Mouse (Mus musculus): ENCODE data around the gene Sim1.

The Sim1 gene

GRCm38 (mm10) chr10:50901601-50902475 lies 7.3 kb downstream of the Sim1 start:
- no peak for DNase-seq (ENCODE audit: low spot score)

- no peak for DNase-seq (ENCODE audit: low spot score)
Observed at GRCm38 (mm10) chr10:50902741-50903715, 8.5 kb downstream of the Sim1 start.

GRCm38 (mm10) chr10:50903846-50904763 lies 9.6 kb downstream of the Sim1 start:
- DNase-seq (ENCODE audit: low spot score): no peak

- no peak for DNase-seq (ENCODE audit: low spot score)
Observed at GRCm38 (mm10) chr10:50904764-50905701, 10.5 kb downstream of the Sim1 start.

DNA sequence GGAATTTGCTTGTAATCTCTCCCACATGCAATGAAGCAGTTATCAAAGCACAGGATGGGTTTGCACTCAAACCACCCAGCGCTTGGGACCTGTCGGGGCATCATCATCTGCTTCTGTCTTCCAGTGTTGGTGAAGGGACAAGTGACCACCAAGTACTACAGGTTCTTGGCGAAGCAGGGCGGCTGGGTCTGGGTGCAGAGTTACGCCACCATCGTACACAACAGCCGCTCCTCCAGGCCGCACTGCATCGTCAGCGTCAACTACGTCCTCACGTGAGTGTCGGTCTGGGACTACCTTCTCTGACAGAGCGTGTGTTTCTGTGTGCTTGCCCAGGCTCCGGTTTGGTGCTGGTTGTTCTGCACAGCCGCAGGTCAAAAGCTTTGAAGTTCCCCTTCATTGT lies 15.8 kb downstream of the Sim1 start:
- no peak for DNase-seq (ENCODE audit: low spot score)

GRCm38 (mm10) chr10:50910861-50911410 lies 16.4 kb downstream of the Sim1 start:
- DNase-seq (ENCODE audit: low spot score): no peak

GRCm38 (mm10) chr10:50915607-50916006 lies 21.1 kb downstream of the Sim1 start:
- DNase-seq (ENCODE audit: low spot score): no peak

- no peak for DNase-seq (ENCODE audit: low spot score)
Observed at GRCm38 (mm10) chr10:50929281-50929680, 34.7 kb downstream of the Sim1 start.

DNA sequence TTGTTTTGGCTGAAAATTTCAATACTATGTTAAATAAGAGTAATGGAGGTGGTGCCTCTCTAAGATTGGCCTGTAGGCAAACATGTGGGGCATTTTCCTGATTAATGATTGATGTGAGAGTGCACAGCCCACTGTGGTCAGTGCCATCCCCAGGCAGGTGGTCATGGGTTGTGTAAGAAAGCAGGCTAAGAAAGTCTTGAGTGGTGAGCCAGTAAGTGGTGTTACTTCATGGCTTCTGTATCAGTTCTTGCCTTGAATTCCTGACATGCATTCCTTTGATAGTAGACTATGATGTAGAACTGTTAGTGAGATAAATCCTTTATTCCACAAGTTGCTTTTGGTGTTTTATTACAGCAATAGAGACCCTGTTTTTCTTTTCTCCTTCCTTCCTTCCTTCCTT lies 41.1 kb downstream of the Sim1 start:
- no peak for DNase-seq (ENCODE audit: low spot score)

- no peak for DNase-seq (ENCODE audit: low spot score)
Observed at GRCm38 (mm10) chr10:50973625-50974024, 79.1 kb downstream of the Sim1 start.

DNA sequence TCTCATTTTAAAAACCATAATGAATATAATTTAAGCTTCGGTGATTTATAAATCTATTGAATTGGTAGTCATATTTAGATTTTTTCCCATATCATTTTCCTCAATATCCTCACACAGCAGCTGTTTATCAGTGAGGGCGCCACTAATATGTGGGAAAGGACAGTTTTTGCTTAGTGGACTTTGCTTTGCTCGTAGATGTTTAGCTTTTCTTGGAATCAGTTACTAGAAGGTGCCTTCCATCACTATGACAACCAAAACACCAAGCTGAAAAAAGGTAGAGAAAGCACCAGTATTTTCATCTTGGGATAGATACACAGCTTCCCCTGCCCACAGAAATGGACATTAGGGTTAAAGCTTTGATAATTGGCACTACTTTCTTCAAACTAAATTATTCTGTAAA lies 87.3 kb downstream of the Sim1 start:
- DNase-seq (ENCODE audit: low spot score): no peak

DNA sequence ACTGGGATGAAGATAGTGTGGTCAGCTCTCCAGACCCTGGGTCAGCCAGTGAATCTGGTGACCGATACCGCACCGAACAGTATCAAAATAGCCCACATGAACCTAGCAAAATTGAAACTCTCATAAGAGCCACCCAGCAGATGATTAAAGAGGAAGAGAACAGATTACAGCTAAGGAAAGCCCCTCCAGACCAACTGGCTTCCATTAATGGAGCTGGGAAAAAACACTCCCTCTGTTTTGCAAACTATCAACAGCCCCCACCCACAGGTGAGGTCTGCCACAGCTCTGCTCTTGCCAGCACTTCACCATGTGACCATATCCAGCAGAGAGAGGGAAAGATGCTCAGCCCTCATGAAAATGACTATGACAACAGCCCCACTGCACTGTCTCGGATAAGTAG lies 89.1 kb downstream of the Sim1 start:
- DNase-seq (ENCODE audit: low spot score): no peak

GRCm38 (mm10) chr10:51007798-51008197 lies 113.2 kb downstream of the Sim1 start:
- no peak for DNase-seq (ENCODE audit: low spot score)

- no peak for DNase-seq (ENCODE audit: low spot score)
Observed at GRCm38 (mm10) chr10:51011391-51012150, 117.0 kb downstream of the Sim1 start.

DNA sequence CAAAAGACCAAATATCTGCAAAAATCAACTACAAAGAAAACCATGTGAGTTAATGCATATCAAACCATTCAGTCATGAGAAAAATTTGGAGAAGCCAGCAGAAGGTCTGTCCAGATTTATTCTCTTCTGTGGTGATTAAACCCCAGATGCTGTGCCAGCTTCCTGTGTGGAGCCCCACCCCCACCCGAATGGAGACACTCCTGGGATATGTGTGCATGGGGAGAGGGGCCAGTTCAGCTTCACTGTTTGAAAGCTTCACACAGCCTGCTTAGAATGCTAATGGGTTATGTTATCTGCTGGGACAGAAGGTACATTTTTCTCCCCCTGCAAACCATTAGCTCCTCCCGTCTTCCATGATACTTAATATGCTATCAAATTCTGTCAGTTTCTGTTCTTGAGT lies 120.3 kb downstream of the Sim1 start:
- no peak for DNase-seq (ENCODE audit: low spot score)

GRCm38 (mm10) chr10:51015362-51015761 lies 120.8 kb downstream of the Sim1 start:
- DNase-seq (ENCODE audit: low spot score): no peak

DNA sequence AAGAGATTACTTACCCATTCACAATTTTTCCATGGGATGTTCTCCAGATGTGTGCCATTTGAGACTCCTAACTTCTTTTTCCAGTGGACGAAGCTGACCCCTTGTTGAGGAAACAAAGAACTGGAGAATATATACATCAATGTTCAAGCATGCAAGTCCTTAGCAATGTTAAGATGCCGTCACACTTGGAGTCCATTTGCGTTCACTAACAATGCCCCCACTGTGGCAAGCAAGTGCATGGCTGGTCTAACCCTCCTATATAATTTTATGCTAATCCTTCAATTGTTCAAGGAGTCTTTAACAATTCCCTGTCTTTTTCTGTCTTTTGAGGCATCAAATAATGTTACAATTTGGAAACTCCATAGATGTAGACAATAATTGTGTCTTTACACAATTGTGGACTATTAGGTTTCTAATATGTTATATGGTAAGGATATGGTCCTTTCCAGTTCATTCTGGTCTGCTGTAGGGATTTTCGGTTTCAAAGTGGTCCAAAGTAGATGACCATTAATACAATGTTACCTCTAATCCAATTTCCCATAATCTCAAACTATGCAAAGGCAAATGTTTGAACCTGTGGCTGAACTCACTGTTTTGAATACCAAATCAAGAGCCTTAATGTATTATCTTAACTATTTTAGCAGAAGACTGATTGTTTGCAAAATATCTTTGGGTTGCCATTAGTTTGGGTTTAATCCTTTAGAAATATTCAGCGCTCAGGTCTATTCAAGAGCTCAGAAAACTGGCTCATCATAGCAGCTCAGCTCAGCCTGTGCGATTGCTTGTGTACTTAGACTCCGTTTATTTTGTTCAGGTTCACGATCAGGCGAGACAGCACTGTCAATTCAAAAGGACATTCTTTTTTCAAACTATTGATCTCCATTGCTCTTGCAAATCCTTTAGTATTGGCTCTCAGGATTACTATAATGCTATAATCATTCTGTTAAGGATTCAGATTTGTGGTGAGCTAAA lies 129.0 kb downstream of the Sim1 start:
- DNase-seq (ENCODE audit: low spot score): no peak
